Mouse (Mus musculus): Measurements from ENCODE around the gene Fam71e1. TPM values are rescaled to one million over a fixed set of nuclear protein-coding genes. Genes with fewer than 3 reads are reported as not detected.
A peak's percentile ranks its signal among the peaks of the same experiment; 100 is the strongest.

The Fam71e1 gene
- total RNA-seq, 2 experiments from 2014 or later, result 19.3 to 23.4 TPM

- Histone ChIP-seq H3K27ac (peak overlapping the region; percentile 96), H3K4me3 (no peak overlapping the region)
- DNase-seq (ENCODE audit: low spot score in 2 of 2), result no peak
- no peak for TF ChIP-seq CTCF (conservative IDR thresholded peaks at IDR 0.05)
Observed at GRCm38 (mm10) chr7:44466006-44466887, 30.1 kb upstream of the Fam71e1 start.

DNA sequence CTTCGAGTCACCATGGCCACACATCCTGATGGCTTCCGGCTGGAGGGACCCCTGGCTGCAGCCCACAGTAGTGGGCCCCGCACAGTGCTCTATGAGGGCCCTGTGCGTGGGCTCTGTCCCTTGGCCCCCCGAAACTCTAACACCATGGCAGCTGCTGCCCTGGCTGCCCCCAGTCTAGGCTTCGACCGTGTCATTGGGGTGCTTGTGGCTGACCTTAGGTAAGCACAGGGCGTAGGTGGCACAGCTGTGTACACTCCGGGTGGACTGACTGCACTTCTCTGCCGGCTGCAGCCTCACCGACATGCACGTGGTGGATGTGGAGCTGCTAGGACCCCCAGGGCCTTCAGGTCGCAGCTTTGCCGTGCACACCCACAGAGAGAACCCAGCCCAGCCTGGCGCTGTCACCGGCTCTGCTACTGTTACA, 29.5 kb upstream of the Fam71e1 start:
- TF ChIP-seq CTCF (conservative IDR thresholded peaks at IDR 0.05), result peak; percentile 38
- H3K4me3 ChIP-seq, result no peak overlapping the region
- DNase-seq (ENCODE audit: low spot score in 2 of 2), result no peak
- H3K27ac ChIP-seq, result peak overlapping the region; percentile 96

GRCm38 (mm10) chr7:44467811-44468411, 28.5 kb upstream of the Fam71e1 start, which contains the start of gene Josd2:
Josd2 (plus strand) TSS chr7:44467980.
- Histone ChIP-seq H3K27ac (peak within 1 kb of the TSS; percentile 96), H3K4me3 (peak within 1 kb of the TSS; percentile 79)
- DNase-seq (ENCODE audit: low spot score in 2 of 2), result peak; percentile 93 to 98
- TF ChIP-seq CTCF (conservative IDR thresholded peaks at IDR 0.05), result 0 out of 2 replicates have a peak, but pooled peaks have one; percentile 29

DNA sequence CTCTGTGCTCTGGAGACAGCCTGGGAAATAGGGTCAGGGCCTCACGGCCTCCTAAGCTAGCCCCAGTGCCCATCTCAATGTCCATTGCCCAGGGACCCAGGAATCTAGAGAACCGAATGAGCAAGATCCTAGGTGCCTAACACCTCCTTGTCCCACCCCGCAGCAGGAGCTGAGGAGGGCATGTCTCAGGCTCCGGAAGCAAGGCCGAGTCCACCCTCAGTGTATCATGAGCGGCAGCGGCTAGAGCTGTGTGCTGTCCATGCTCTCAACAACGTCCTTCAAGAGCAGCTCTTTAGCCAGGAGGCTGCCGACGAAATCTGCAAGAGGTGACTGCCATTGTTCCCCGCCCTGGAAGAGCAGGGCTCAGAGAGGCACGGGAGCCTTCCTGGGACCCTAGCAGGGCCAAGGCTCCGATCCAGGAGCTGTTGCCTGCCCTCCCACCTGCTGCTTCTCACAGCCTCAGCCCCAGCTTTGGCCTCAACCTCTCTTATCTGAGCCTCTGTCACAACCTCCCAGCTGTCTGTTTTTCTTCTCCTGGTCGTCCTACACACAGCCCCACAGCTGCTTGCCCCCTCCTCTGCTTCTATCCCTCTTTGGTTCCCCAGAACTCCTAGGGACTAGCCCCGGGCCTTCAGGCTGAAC, 27.6 kb upstream of the Fam71e1 start:
- TF ChIP-seq CTCF (conservative IDR thresholded peaks at IDR 0.05), result no peak
- Histone ChIP-seq H3K27ac (peak overlapping the region; percentile 96), H3K4me3 (peak overlapping the region; percentile 79)
- no peak for DNase-seq (ENCODE audit: low spot score in 2 of 2)

DNA sequence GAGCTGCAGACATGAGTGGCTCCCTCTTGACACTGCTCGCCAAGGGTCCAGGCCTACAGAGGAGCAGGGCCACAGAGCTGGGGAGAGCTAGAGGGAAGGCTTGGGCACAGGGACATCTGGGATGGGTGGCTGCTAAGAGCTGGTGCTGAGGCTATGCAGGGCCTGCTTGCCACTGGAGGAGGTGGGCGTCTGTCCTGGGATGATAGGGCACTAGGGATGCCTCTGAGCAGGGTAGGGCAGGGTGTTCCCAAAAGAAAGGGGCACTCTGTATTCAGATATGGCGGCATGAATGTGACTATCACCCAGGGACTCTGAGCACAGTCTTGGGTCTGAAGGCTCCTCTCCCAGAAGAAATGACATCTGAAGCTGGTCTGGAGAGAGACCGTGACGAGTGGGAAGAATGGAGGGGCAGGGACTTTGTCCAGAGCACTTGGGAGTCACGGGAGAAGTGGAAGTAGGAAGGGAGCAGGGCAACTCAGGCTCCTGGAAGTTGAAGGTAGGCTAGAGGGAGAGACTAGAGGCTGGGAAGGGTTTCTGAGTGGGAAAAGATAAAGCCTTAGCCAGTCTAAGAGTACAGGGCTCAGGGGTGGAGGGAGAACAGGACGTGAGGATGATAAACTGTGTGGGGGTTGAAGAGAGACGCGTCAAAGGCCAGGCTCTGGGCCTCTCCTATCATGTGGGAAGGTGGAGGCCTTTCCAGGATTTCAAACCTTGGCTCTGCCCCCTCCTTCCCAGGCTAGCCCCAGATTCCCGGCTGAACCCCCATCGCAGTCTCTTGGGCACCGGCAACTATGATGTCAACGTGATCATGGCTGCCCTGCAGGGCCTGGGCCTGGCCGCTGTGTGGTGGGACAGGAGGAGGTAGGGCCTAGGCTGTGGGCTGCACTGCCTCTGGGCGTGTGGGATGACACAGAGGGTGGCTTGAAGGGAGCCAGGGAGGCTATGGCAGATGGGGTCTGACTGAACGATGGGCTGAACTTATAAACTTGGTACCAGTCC, 26.4 kb upstream of the Fam71e1 start:
- Histone ChIP-seq H3K4me3 (no peak overlapping the region), H3K27ac (peak overlapping the region; percentile 96)
- no peak for TF ChIP-seq CTCF (conservative IDR thresholded peaks at IDR 0.05)
- no peak for DNase-seq (ENCODE audit: low spot score in 2 of 2)

DNA sequence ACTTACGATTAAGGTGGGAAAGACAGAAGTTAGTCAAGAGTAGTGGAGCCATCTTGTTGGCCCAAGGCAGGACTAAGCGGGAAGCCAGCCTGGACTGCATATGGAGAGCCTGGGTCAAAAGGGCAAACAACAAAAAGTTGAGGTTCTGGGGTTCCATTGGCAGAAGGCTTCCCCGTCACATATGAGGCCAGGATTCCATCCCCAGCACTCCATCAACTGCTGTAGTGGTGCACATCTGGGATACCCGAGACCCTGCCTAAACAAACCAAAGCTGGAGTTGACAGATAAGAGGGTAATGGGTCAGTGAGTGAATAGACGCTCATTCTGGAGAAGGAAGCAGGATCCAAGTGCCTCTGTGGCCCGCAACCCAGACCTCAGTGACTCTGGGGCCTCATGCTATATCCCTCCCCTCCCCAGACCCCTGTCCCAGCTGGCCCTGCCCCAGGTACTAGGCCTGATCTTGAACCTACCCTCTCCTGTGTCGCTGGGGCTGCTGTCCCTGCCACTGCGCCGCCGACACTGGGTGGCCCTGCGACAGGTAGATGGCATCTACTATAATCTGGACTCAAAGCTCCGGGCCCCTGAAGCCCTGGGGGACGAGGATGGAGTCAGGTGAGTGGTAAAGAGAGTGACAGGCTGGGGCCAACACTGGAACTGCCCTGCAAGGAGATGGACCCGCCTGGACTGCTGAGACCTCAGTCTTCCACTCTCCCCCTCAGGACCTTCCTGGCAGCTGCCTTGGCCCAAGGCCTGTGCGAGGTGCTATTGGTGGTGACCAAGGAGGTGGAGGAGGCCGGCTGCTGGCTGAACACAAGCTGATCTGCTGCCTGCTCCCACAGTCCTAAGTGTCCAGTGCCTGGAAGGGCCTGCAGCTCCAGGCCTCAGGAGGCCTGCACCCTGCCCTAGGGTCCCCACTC, 25.4 kb upstream of the Fam71e1 start:
- TF ChIP-seq CTCF (conservative IDR thresholded peaks at IDR 0.05), result no peak
- peak overlapping the region; percentile 96 for H3K27ac ChIP-seq
- no peak overlapping the region for H3K4me3 ChIP-seq
- no peak for DNase-seq (ENCODE audit: low spot score in 2 of 2)

DNA sequence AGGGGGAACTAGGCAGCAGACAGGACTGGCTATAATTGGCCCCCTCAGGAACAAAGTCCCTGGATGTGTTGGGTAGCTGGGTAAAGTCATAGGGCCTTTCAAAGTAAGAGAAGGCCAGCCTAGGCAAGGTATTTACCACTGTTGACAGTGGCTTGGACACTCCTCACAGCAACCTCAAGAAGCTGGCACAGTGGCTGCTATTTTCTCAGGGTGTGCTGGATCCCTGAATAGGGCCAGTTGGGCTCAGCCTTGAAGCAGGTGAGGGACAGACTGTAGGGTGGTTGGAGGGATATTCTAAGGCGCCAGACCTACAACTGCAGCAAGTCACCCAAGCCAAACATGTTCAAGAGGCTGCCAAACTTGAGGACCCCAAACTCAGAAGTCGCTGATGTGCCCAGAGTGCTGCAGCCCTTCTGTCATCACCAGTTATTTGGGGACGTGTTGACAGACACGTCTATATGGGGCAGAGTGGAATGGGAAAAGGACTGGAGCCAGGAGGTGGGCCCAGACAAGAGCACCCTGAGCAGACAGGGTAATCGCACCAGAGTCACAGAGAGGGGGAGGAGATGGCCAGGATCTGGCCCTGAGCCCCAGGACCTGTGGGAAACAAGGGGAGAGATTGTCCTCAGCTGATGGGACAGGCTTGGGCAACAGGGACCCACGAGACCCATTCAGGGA, 24.4 kb upstream of the Fam71e1 start:
- no peak for TF ChIP-seq CTCF (conservative IDR thresholded peaks at IDR 0.05)
- Histone ChIP-seq H3K27ac (peak overlapping the region; percentile 96), H3K4me3 (no peak overlapping the region)
- no peak for DNase-seq (ENCODE audit: low spot score in 2 of 2)

DNA sequence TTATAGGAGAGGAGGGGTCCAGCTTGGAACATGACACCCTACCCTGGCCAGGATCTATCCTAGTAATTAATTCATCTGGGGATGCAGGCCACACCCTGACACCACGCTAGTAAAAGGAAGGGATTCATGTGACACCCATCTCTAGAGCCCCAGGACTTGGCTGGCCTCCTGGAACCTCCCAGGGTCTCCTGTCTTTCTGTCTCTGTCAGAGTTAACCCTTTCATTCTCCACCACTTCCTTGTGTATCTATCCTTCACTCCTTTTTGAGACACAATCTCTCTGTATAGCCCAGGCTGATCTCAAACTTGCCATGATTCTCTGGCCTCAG, 23.9 kb upstream of the Fam71e1 start:
- DNase-seq (ENCODE audit: low spot score in 2 of 2), result no peak
- peak overlapping the region; percentile 96 for H3K27ac ChIP-seq
- H3K4me3 ChIP-seq, result no peak overlapping the region
- TF ChIP-seq CTCF (conservative IDR thresholded peaks at IDR 0.05), result no peak

DNA sequence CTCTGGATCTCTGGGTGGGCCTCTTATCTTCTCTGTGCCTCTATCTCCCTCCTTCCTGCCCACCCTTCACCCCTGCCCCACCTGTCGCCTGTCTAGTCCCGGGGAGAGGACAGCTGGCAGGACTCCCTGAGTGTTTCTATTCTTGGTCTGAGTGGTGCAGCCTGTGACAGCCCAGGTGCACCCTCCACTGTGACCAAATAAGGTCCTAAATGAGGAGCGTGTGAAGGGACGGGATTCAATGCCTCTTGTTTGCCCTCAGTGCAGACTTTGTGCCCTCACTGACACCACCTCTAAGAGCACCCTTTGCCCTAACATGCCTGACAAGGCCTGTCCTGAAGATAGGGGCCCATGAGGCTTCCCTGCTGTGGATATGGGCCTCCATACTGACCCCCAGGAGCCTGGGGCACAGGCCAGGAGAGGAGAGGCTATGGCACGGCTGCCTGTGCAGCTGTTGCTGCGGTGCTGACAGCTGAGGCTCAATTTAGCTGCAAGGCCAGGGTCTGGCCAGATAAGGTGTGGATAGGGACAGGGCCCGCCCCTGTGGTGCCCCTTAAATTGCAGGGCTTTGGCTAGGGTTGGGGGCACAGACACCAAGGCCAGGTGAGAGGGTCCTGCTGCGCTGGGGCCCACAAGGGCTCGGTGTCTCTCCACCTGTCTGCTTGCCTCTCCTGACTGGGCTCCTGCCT, 23.3 kb upstream of the Fam71e1 start:
- no peak for TF ChIP-seq CTCF (conservative IDR thresholded peaks at IDR 0.05)
- H3K27ac ChIP-seq, result peak overlapping the region; percentile 96
- H3K4me3 ChIP-seq, result no peak overlapping the region
- DNase-seq (ENCODE audit: low spot score in 2 of 2), result no peak

DNA sequence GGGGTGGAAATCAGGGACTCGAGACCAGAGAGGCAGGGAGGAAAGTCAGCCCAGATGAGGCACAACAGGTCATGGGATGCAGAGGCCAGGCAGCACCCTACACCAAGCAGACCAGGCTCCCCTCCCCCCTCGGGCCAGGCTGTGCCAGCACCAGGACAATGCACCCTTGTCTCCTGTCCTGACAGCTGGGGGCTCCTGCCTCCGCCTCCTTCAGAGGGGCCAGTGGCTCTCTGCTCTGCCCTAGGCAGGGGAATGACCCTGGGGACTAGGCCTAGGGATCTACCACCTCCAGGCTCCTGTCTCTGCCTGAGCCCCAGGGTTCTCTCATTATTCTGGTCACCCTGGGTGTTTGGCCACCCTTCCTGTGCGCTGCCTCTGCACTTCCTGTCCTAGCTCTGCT, 22.0 kb upstream of the Fam71e1 start:
- DNase-seq (ENCODE audit: low spot score in 2 of 2), result peak; percentile 77 to 87

More for the DNA sequence above, 22.0 kb upstream of the Fam71e1 start:
- Histone ChIP-seq H3K4me3 (no peak overlapping the region), H3K27ac (peak overlapping the region; percentile 96)
- no peak for TF ChIP-seq CTCF (conservative IDR thresholded peaks at IDR 0.05)
